Mouse (Mus musculus): ENCODE measurements around the gene Olfr202. TPM values are rescaled to one million over a fixed set of nuclear protein-coding genes. Genes with fewer than 3 reads are reported as not detected.

Gene Olfr202
- total RNA-seq (2023) = not detected

GRCm38 (mm10) chr16:59286693-59287092, at the start of gene Olfr202:
TSS of gene Olfr202 (minus strand) at chr16:59286793.

GRCm38 (mm10) chr16:59331038-59331437, 44.4 kb upstream of the Olfr202 start, which contains the start of gene Olfr205:
TSS of gene Olfr205 (minus strand) at chr16:59331138.

GRCm38 (mm10) chr16:59318148-59318547, 31.6 kb upstream of the Olfr202 start, which contains the start of gene Olfr204:
TSS of gene Olfr204 (minus strand) at chr16:59318248.

GRCm38 (mm10) chr16:59298581-59298980, 12.0 kb upstream of the Olfr202 start, which contains the start of gene Olfr203:
TSS of gene Olfr203 (plus strand) at chr16:59298881.

GRCm38 (mm10) chr16:59272532-59272931, 14.1 kb downstream of the Olfr202 start, which contains the start of gene Olfr201:
TSS of gene Olfr201 (minus strand) at chr16:59272632.

Other genes starting within 250 kb of the Olfr202 start
- gene Olfr187, start 247.0 kb downstream of the Olfr202 start, total RNA-seq (2023) = not detected
- gene Olfr190, start 208.8 kb downstream of the Olfr202 start, total RNA-seq (2023) = not detected
- gene Olfr191, start 197.0 kb downstream of the Olfr202 start, total RNA-seq (2023) = not detected
- not detected for gene Olfr193, start 174.9 kb downstream of the Olfr202 start, total RNA-seq (2023)
- gene Olfr194, start 165.7 kb downstream of the Olfr202 start, total RNA-seq (2023) = not detected
- not detected for gene Olfr195, start 139.7 kb downstream of the Olfr202 start, total RNA-seq (2023)
- gene Olfr196, start 116.3 kb downstream of the Olfr202 start, total RNA-seq (2023) = not detected
- gene Olfr198, start 83.3 kb downstream of the Olfr202 start, total RNA-seq (2023) = not detected
- gene Olfr199, start 67.0 kb downstream of the Olfr202 start, total RNA-seq (2023) = not detected
- not detected for gene Olfr201, start 14.2 kb downstream of the Olfr202 start, total RNA-seq (2023)
- gene Olfr203, start 12.1 kb upstream of the Olfr202 start, total RNA-seq (2023) = not detected
- not detected for gene Olfr204, start 31.5 kb upstream of the Olfr202 start, total RNA-seq (2023)
- not detected for gene Olfr205, start 44.3 kb upstream of the Olfr202 start, total RNA-seq (2023)
- not detected for gene Olfr206, start 62.5 kb upstream of the Olfr202 start, total RNA-seq (2023)
- not detected for gene Olfr209, start 77.2 kb upstream of the Olfr202 start, total RNA-seq (2023)
- not detected for gene Gabrr3, start 120.5 kb upstream of the Olfr202 start, total RNA-seq (2023)
- gene Riox2, start 185.0 kb upstream of the Olfr202 start, total RNA-seq (2023) = 10 to 100 TPM; 42.5 to 43.3 TPM

Measured in B cell, adult 67 days (primary cell).